Mouse (Mus musculus) brain, embryonic 14.5 days (tissue): ENCODE data around the gene Ehd1.

ENCODE experiments used
- CTCF ChIP-seq: fragments of 200-500 bp; IDR thresholded peaks from 2 replicates; pipeline ENCODE4 v1.5.1; 2012; ENCODE audit warnings: inconsistent platforms, mild to moderate bottlenecking, moderate library complexity, borderline replicate concordance; ENCODE audit not compliant: insufficient read depth, insufficient read length; ENCODE audit errors: extremely low read depth
- POLR2A ChIP-seq: fragments of 200-500 bp; IDR thresholded peaks from 2 replicates; pipeline ENCODE4 v1.6.1; 2012; ENCODE audit warnings: mild to moderate bottlenecking, inconsistent platforms, borderline replicate concordance; ENCODE audit not compliant: poor library complexity, insufficient read depth, insufficient read length, severe bottlenecking; ENCODE audit errors: extremely low read depth

GRCm38 (mm10) chr19:6260946-6261345, 15.6 kb upstream of the Ehd1 start:
- TF ChIP-seq POLR2A: no peak
- peak; percentile 46; the same call in 1 of the 2 replicates for TF ChIP-seq CTCF
